Mouse (Mus musculus): Measurements from ENCODE around the gene Med28. TPM values are rescaled to one million over a fixed set of nuclear protein-coding genes. Genes with fewer than 3 reads are reported as not detected.

Gene Med28
- total and polyA plus RNA-seq, 3 experiments, result 177 to 195 TPM; not detected in 1

DNA sequence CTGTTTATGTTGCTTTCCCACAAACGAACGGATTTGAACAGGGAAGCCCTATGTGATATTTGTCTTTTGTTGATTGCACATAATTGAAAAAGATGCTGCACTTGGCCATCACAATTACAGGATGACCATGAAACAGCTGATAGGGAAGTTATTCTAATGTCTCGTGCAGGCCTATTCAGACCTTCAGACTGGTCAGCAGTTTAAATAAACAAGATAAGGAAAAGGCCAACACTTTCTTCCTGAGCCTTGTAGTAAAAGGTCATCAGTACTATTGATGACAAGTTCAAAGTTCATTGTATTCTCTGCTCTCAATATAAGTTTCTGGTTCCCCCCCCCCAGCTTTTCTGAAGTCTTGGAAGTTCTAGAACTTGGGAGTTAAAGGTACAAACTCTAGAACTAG, 37.4 kb upstream of the Med28 start:
- Histone ChIP-seq H3K4me3 (ENCODE audit: control insufficient read depth in 1 of 2, insufficient read depth in 1 of 2, low read depth in 2 of 2, low read length in 2 of 2) (no peak overlapping the region), H3K27me3 (ENCODE audit: control insufficient read depth in 1 of 2, insufficient read depth in 2 of 2, low read length in 2 of 2) (peaks cover 17 to 19% of the 10 kb centered on the region in 2 experiments), H3K9me3 (replicated peaks; ENCODE audit: insufficient read depth, low read length) (no peaks in the 10 kb centered on the region)

GRCm38 (mm10) chr5:45483654-45484053, 36.4 kb upstream of the Med28 start:
- no peak for DNase-seq (ENCODE audit: low read depth, low spot score)
- Histone ChIP-seq H3K4me3 (ENCODE audit: control insufficient read depth in 1 of 2, insufficient read depth in 1 of 2, low read depth in 2 of 2, low read length in 2 of 2) (no peak overlapping the region), H3K9ac (ENCODE audit: control insufficient read depth, low read depth, low read length, poor library complexity, severe bottlenecking) (no peak overlapping the region), H3K79me2 (ENCODE audit: control insufficient read depth, insufficient read depth, low read length, poor library complexity) (no peaks in the 10 kb centered on the region), H3K9me3 (replicated peaks; ENCODE audit: insufficient read depth, low read length) (no peaks in the 10 kb centered on the region), H3K27ac (ENCODE audit: control insufficient read depth, low read depth, low read length) (no peak overlapping the region), H3K27me3 (ENCODE audit: control insufficient read depth in 1 of 2, insufficient read depth in 2 of 2, low read length in 2 of 2) (peaks cover 14 to 26% of the 10 kb centered on the region in 2 experiments), H3K4me1 (ENCODE audit: control insufficient read depth in 1 of 2, insufficient read depth in 2 of 2, low read length in 2 of 2) (no peaks in the 10 kb centered on the region), H3K36me3 (ENCODE audit: control insufficient read depth in 1 of 2, insufficient read depth in 2 of 2, low read length in 2 of 2) (no peaks in the 10 kb centered on the region)
- TF ChIP-seq RCOR1 (IDR thresholded peaks at IDR 0.05; ENCODE audit: low read depth, low read length) (no peak), POLR2A (IDR thresholded peaks at IDR 0.05; ENCODE audit: control insufficient read depth in 1 of 2, insufficient read depth in 1 of 2, low read depth in 1 of 2, low read length in 2 of 2, poor library complexity in 1 of 2) (no peak), RAD21 (IDR thresholded peaks at IDR 0.05; ENCODE audit: low read depth, low read length) (no peak), GABPA (IDR thresholded peaks at IDR 0.05; ENCODE audit: low read depth, low read length) (no peak), GATA1 (IDR thresholded peaks at IDR 0.05; ENCODE audit: low read depth, low read length) (no peak), E2F4 (IDR thresholded peaks at IDR 0.05; ENCODE audit: borderline replicate concordance, low read depth, low read length) (no peak), ELF1 (IDR thresholded peaks at IDR 0.05; ENCODE audit: low read depth, low read length) (no peak), TAL1 (IDR thresholded peaks at IDR 0.05; ENCODE audit: low read length) (no peak), KAT2A (conservative IDR thresholded peaks at IDR 0.05; ENCODE audit: low read depth, low read length) (no peak), HCFC1 (IDR thresholded peaks at IDR 0.05; ENCODE audit: low read depth, low read length) (no peak), ZKSCAN1 (IDR thresholded peaks at IDR 0.05; ENCODE audit: low read depth, low read length) (no peak), BHLHE40 (IDR thresholded peaks at IDR 0.05; ENCODE audit: borderline replicate concordance, low read depth, low read length) (no peak), MAFK (IDR thresholded peaks at IDR 0.05; ENCODE audit: borderline replicate concordance, low read depth, low read length) (no peak), CHD1 (IDR thresholded peaks at IDR 0.05; ENCODE audit: low read depth, low read length) (no peak), SIN3A (IDR thresholded peaks at IDR 0.05; ENCODE audit: low read length) (no peak), JUND (IDR thresholded peaks at IDR 0.05; ENCODE audit: low read depth, low read length) (no peak), MYB (IDR thresholded peaks at IDR 0.05; ENCODE audit: low read depth, low read length) (no peak), CTCF (IDR thresholded peaks at IDR 0.05 in 2 of 3, conservative IDR thresholded peaks at IDR 0.05 in 1 of 3; ENCODE audit: control insufficient read depth in 1 of 3, insufficient read depth in 1 of 3, low read depth in 2 of 3, low read length in 3 of 3, poor library complexity in 1 of 3, severe bottlenecking in 1 of 3) (no peak), UBTF (IDR thresholded peaks at IDR 0.05; ENCODE audit: borderline replicate concordance, insufficient read depth, low read depth, low read length) (no peak)

More for the DNA sequence above, 37.4 kb upstream of the Med28 start:
- no peak for DNase-seq (ENCODE audit: low read depth, low spot score)
- Histone ChIP-seq H3K9ac (ENCODE audit: control insufficient read depth, low read depth, low read length, poor library complexity, severe bottlenecking) (no peak overlapping the region), H3K79me2 (ENCODE audit: control insufficient read depth, insufficient read depth, low read length, poor library complexity) (no peaks in the 10 kb centered on the region), H3K4me1 (ENCODE audit: control insufficient read depth in 1 of 2, insufficient read depth in 2 of 2, low read length in 2 of 2) (no peaks in the 10 kb centered on the region), H3K36me3 (ENCODE audit: control insufficient read depth in 1 of 2, insufficient read depth in 2 of 2, low read length in 2 of 2) (no peaks in the 10 kb centered on the region), H3K27ac (ENCODE audit: control insufficient read depth, low read depth, low read length) (no peak overlapping the region)
- no peak for TF ChIP-seq SMC3 (IDR thresholded peaks at IDR 0.05; ENCODE audit: low read depth, low read length)
- no peak for TF ChIP-seq ZMIZ1 (IDR thresholded peaks at IDR 0.05; ENCODE audit: low read depth, low read length)
- no peak for TF ChIP-seq ELF1 (IDR thresholded peaks at IDR 0.05; ENCODE audit: low read depth, low read length)
- no peak for TF ChIP-seq UBTF (IDR thresholded peaks at IDR 0.05; ENCODE audit: borderline replicate concordance, insufficient read depth, low read depth, low read length)
- TF ChIP-seq POLR2AphosphoS2 (IDR thresholded peaks at IDR 0.05; ENCODE audit: low read length), result no peak
- TF ChIP-seq POLR2AphosphoS5 (IDR thresholded peaks at IDR 0.05; ENCODE audit: borderline replicate concordance, low read depth, low read length), result no peak
- TF ChIP-seq MYC (IDR thresholded peaks at IDR 0.05; ENCODE audit: low read depth, low read length), result no peak
- no peak for TF ChIP-seq NELFE (IDR thresholded peaks at IDR 0.05; ENCODE audit: low read depth, low read length)
- TF ChIP-seq MAX (IDR thresholded peaks at IDR 0.05; ENCODE audit: low read length), result no peak
- no peak for TF ChIP-seq GATA1 (IDR thresholded peaks at IDR 0.05; ENCODE audit: low read depth, low read length)
- TF ChIP-seq GABPA (IDR thresholded peaks at IDR 0.05; ENCODE audit: low read depth, low read length), result no peak
- no peak for TF ChIP-seq NRF1 (IDR thresholded peaks at IDR 0.05; ENCODE audit: insufficient read depth, low read depth, low read length, poor library complexity, severe bottlenecking)
- no peak for TF ChIP-seq MXI1 (IDR thresholded peaks at IDR 0.05; ENCODE audit: low read depth, low read length)
- no peak for TF ChIP-seq KAT2A (conservative IDR thresholded peaks at IDR 0.05; ENCODE audit: low read depth, low read length)
- TF ChIP-seq ETS1 (IDR thresholded peaks at IDR 0.05; ENCODE audit: low read depth, low read length), result no peak
- no peak for TF ChIP-seq TAL1 (IDR thresholded peaks at IDR 0.05; ENCODE audit: low read length)
- TF ChIP-seq TCF12 (IDR thresholded peaks at IDR 0.05; ENCODE audit: low read depth, low read length), result no peak
